Mouse (Mus musculus) CH12.LX (cell line): ENCODE measurements around the gene Gm11037. TPM values are rescaled to one million over a fixed set of nuclear protein-coding genes. Genes with fewer than 3 reads are reported as not detected.

Experiments
- DNase-seq: peaks from one replicate; pipeline ENCODE4 v3.0.0-alpha.2; 2013; ENCODE audit errors: extremely low read depth
- H3K27ac ChIP-seq: 2 replicates; pipeline ENCODE4 v1.5.1; 2012; ENCODE audit warnings: low read depth, mild to moderate bottlenecking, control low read depth, moderate library complexity; ENCODE audit not compliant: insufficient read depth
- H3K27me3 ChIP-seq: replicated peaks from 2 replicates; pipeline ENCODE3; 2012; ENCODE audit warnings: inconsistent platforms
- H3K36me3 ChIP-seq, 2 experiments: replicated peaks in 1 of 2; 2 replicates each; pipeline versions ENCODE3 to v1.6.1; 2012; ENCODE audit warnings: inconsistent platforms in 1 of 2, low read length in 1 of 2, mild to moderate bottlenecking in 1 of 2, mixed read lengths in 1 of 2, moderate library complexity in 1 of 2; ENCODE audit not compliant: control insufficient read depth in 1 of 2, insufficient read depth in 1 of 2
- H3K4me1 ChIP-seq, 2 experiments: 2 replicates each; pipeline ENCODE4 v1.6.1; 2012; ENCODE audit warnings: inconsistent platforms in 1 of 2, moderate library complexity in 1 of 2; ENCODE audit not compliant: insufficient read depth in 2 of 2, control insufficient read depth in 1 of 2
- H3K4me2 ChIP-seq: 2 replicates; pipeline ENCODE4 v1.6.1; 2012; ENCODE audit warnings: low read depth, mild to moderate bottlenecking, control low read depth; ENCODE audit not compliant: poor library complexity, insufficient read depth, severe bottlenecking
- H3K4me3 ChIP-seq, 3 experiments: fragments of 150-350 bp in 1 of 3; sonication (generic) in 1 of 3; replicated peaks in 1 of 3; 2 replicates each; pipeline versions ENCODE3 to v1.5.1; 2011 to 2012; ENCODE audit warnings: low read depth in 2 of 3, low read length in 2 of 3, mild to moderate bottlenecking in 2 of 3, moderate library complexity in 2 of 3, control low read depth in 1 of 3, improper control_type of control experiment in 1 of 3, inconsistent platforms in 1 of 3, mixed read lengths in 1 of 3; ENCODE audit not compliant: poor library complexity in 1 of 3
- H3K79me2 ChIP-seq: replicated peaks from 2 replicates; pipeline ENCODE4 v1.6.1; 2012; ENCODE audit warnings: mild to moderate bottlenecking, moderate library complexity; ENCODE audit not compliant: control insufficient read depth, poor library complexity, insufficient read depth, severe bottlenecking; ENCODE audit errors: extremely low read depth
- H3K9ac ChIP-seq: 2 replicates; pipeline ENCODE4 v1.6.1; 2012; ENCODE audit warnings: low read depth, mild to moderate bottlenecking, control low read depth, moderate library complexity; ENCODE audit not compliant: insufficient read depth
- H3K9me3 ChIP-seq: replicated peaks from 2 replicates; pipeline ENCODE3; 2012; ENCODE audit warnings: low read length, inconsistent platforms, mixed read lengths
- BHLHE40 ChIP-seq: IDR thresholded peaks from 2 replicates; pipeline ENCODE4 v1.6.1; 2011; ENCODE audit warnings: mild to moderate bottlenecking, low read depth, low read length, improper control_type of control experiment
- CHD1 ChIP-seq: IDR thresholded peaks from 2 replicates; pipeline ENCODE4 v1.6.1; 2012; ENCODE audit warnings: low read depth, low read length, improper control_type of control experiment, inconsistent platforms
- CTCF ChIP-seq, 2 experiments: IDR thresholded peaks in 1 of 2; conservative IDR thresholded peaks in 1 of 2; 2 replicates each; pipeline ENCODE4 v1.5.1; 2011 to 2012; ENCODE audit warnings: low read depth in 2 of 2, low read length in 2 of 2, improper control_type of control experiment in 1 of 2, inconsistent platforms in 1 of 2, mild to moderate bottlenecking in 1 of 2, moderate library complexity in 1 of 2
- EP300 ChIP-seq: IDR thresholded peaks from 2 replicates; pipeline ENCODE4 v1.6.1; 2011; ENCODE audit warnings: low read length, improper control_type of control experiment
- GABPA ChIP-seq: IDR thresholded peaks from 2 replicates; pipeline ENCODE4 v1.6.1; 2012; ENCODE audit warnings: low read depth, low read length, improper control_type of control experiment, inconsistent platforms; ENCODE audit not compliant: insufficient replicate concordance
- HCFC1 ChIP-seq: IDR thresholded peaks from 2 replicates; pipeline ENCODE4 v1.6.1; 2012; ENCODE audit warnings: low read depth, mild to moderate bottlenecking, inconsistent platforms, low read length, improper control_type of control experiment
- JUN ChIP-seq: IDR thresholded peaks from 2 replicates; pipeline ENCODE4 v1.6.1; 2011; ENCODE audit warnings: low read depth, mild to moderate bottlenecking, low read length, improper control_type of control experiment, moderate library complexity; ENCODE audit not compliant: insufficient read depth
- KAT2A ChIP-seq: IDR thresholded peaks from 2 replicates; pipeline ENCODE4 v1.6.1; 2012; ENCODE audit warnings: low read length, improper control_type of control experiment, inconsistent platforms; ENCODE audit not compliant: insufficient replicate concordance
- MAX ChIP-seq: IDR thresholded peaks from 2 replicates; pipeline ENCODE4 v1.6.1; 2011; ENCODE audit warnings: low read length, improper control_type of control experiment
- MAZ ChIP-seq: IDR thresholded peaks from 2 replicates; pipeline ENCODE4 v1.6.1; 2012; ENCODE audit warnings: low read depth, mild to moderate bottlenecking, inconsistent platforms, low read length, improper control_type of control experiment, moderate library complexity
- NELFE ChIP-seq: IDR thresholded peaks from 2 replicates; pipeline ENCODE4 v1.6.1; 2011; ENCODE audit warnings: low read depth, low read length, improper control_type of control experiment
- PAX5 ChIP-seq: IDR thresholded peaks from 2 replicates; pipeline ENCODE4 v1.6.1; 2012; ENCODE audit warnings: low read length, inconsistent platforms, mixed read lengths
- POLR2A ChIP-seq: IDR thresholded peaks from 2 replicates; pipeline ENCODE4 v1.6.1; 2011; ENCODE audit warnings: low read depth, mild to moderate bottlenecking, improper control_type of control experiment, low read length
- SIN3A ChIP-seq: IDR thresholded peaks from 2 replicates; pipeline ENCODE4 v1.6.1; 2012; ENCODE audit warnings: low read length, improper control_type of control experiment, inconsistent platforms
- SMC3 ChIP-seq: IDR thresholded peaks from 2 replicates; pipeline ENCODE4 v1.6.1; 2011; ENCODE audit warnings: low read depth, low read length, improper control_type of control experiment
- UBTF ChIP-seq: IDR thresholded peaks from 2 replicates; pipeline ENCODE4 v1.6.1; 2012; ENCODE audit warnings: low read depth, mild to moderate bottlenecking, inconsistent platforms, low read length, improper control_type of control experiment, moderate library complexity
- USF2 ChIP-seq: conservative IDR thresholded peaks from 2 replicates; pipeline ENCODE4 v1.6.1; 2011; ENCODE audit warnings: low read depth, low read length, improper control_type of control experiment
- ZC3H11A ChIP-seq: IDR thresholded peaks from 2 replicates; pipeline ENCODE4 v1.6.1; 2012; ENCODE audit warnings: low read depth, mild to moderate bottlenecking, inconsistent platforms, low read length, improper control_type of control experiment
- ZNF384 ChIP-seq: IDR thresholded peaks from 2 replicates; pipeline ENCODE4 v1.6.1; 2012; ENCODE audit warnings: low read depth, low read length, improper control_type of control experiment, inconsistent platforms
- dilution Hi-C: fragments of 300-500 bp; cut with MboI; formaldehyde crosslinking; loops from 2 replicates; pipeline ENCODE4 v1.14.3; 2020; ENCODE audit warnings: low sequenced_read_pairs; ENCODE audit not compliant: extremely low pct_unique_long_range_greater_than_20kb, extremely low pct_ligation_motif_present
- in situ Hi-C: fragments of 300-500 bp; cut with MboI; formaldehyde crosslinking; loops from 3 replicates; pipeline ENCODE4 v1.14.3; 2019; ENCODE audit warnings: low sequenced_read_pairs, low pct_ligation_motif_present, low pct_unique_long_range_greater_than_20kb, mixed read lengths
- polyA plus RNA-seq: library from polyadenylated mRNA; unstranded; fragments of >175 nt; gene quantifications from 2 replicates; pipeline ENCODE4 v1.2.1, GENCODE M21; 2012; ENCODE audit warnings: low read depth; ENCODE audit not compliant: insufficient read length
- total RNA-seq, 2 experiments: library from RNA; depleted of rRNA; stranded (reverse); fragments of 300-350 nt in 1 of 2; fragments of >200 nt in 1 of 2; gene quantifications; 2 replicates each; pipeline ENCODE4 v1.2.3; 2012 to 2014

The Gm11037 gene
- total and polyA plus RNA-seq, 3 experiments: not detected

- TF ChIP-seq GABPA: no peak
- TF ChIP-seq NELFE: no peak
Measured at GRCm38 (mm10) chr2:131086667-131087390, 46.5 kb upstream of the Gm11037 start, which contains the start of gene Siglec1 (continued).

GRCm38 (mm10) chr2:131088581-131088980, 44.7 kb upstream of the Gm11037 start:
- no peak overlapping the region for H3K4me3 ChIP-seq
- no peak for DNase-seq
- in situ Hi-C loops (loop anchor here (25.0 kb wide), 1 partner anchor 424 kb away; no protein-coding TSS in a partner anchor), dilution Hi-C loops (no loop called here)
- H3K27me3 ChIP-seq: peaks cover under 1% of the 10 kb centered on the region
- H3K27ac ChIP-seq: no peak overlapping the region
- H3K4me2 ChIP-seq: no peak overlapping the region
- TF ChIP-seq CTCF (conservative IDR thresholded peaks at IDR 0.05 in 1 of 2, IDR thresholded peaks at IDR 0.05 in 1 of 2; ENCODE audit: low read depth in 2 of 2, low read length in 2 of 2): no peak
- TF ChIP-seq GABPA: no peak
- no peak for TF ChIP-seq SMC3
- no peak for TF ChIP-seq MAX
- no peak for TF ChIP-seq KAT2A
- TF ChIP-seq UBTF: no peak
- TF ChIP-seq BHLHE40: no peak
- TF ChIP-seq MAZ: no peak
- TF ChIP-seq USF2: no peak
- no peak for TF ChIP-seq ZNF384
- no peak for TF ChIP-seq JUN
- TF ChIP-seq POLR2A: no peak
- TF ChIP-seq EP300: no peak
- no peak for TF ChIP-seq SIN3A
- TF ChIP-seq HCFC1: no peak
- no peak for TF ChIP-seq PAX5
- TF ChIP-seq ZC3H11A: no peak
- H3K4me1 ChIP-seq: peaks cover 0 to 4% of the 10 kb centered on the region in 2 experiments; a peak in 2 of 4 replicates
- no peaks in the 10 kb centered on the region for H3K9me3 ChIP-seq
- H3K9ac ChIP-seq: no peak overlapping the region
- no peaks in the 10 kb centered on the region for H3K36me3 ChIP-seq
- no peaks in the 10 kb centered on the region for H3K79me2 ChIP-seq

GRCm38 (mm10) chr2:131089634-131090033, 43.7 kb upstream of the Gm11037 start:
- H3K36me3 ChIP-seq: no peaks in the 10 kb centered on the region
- TF ChIP-seq CHD1: no peak
- no peak for TF ChIP-seq CTCF (conservative IDR thresholded peaks at IDR 0.05 in 1 of 2, IDR thresholded peaks at IDR 0.05 in 1 of 2; ENCODE audit: low read depth in 2 of 2, low read length in 2 of 2)
- no peak for TF ChIP-seq GABPA
- TF ChIP-seq, all 38 proteins: peak for 0
- Histone ChIP-seq H3K9me3 (no peaks in the 10 kb centered on the region), H3K27me3 (peaks cover 3% of the 10 kb centered on the region), H3K79me2 (no peaks in the 10 kb centered on the region), H3K4me1 (peaks cover 0 to 4% of the 10 kb centered on the region in 2 experiments; a peak in 2 of 4 replicates), H3K4me3 (no peak overlapping the region), H3K9ac (no peak overlapping the region), H3K4me2 (no peak overlapping the region), H3K27ac (no peak overlapping the region)
- no peak for DNase-seq
- in situ Hi-C loops: loop anchor here (5.0 to 25.0 kb wide), 3 partner anchors 73 to 423 kb away; partner anchors contain the start of gene 1700037H04Rik
- dilution Hi-C loops: no loop called here
